Mouse (Mus musculus) midbrain, embryonic 13.5 days (tissue): ENCODE measurements around the gene Slamf1. TPM values are rescaled to one million over a fixed set of nuclear protein-coding genes. Genes with fewer than 3 reads are reported as not detected.
"Not testable (repeated sequence)": the region's sequence is repeated elsewhere in the genome, so short reads cannot be mapped to it uniquely, and the experiment has no call there.

ENCODE experiments used
- ATAC-seq: fragments of 200-750 bp; cut with Nextera tagmentation; 2 replicates; pipeline ENCODE4 v1.8.0; 2017; ENCODE audit warnings: mild to moderate bottlenecking, moderate TSS enrichment, moderate library complexity
- H3K27ac ChIP-seq: fragments of 300-500 bp; sonication (generic); 2 replicates; pipeline ENCODE4 v1.5.1; 2015; ENCODE audit warnings: inconsistent platforms, mild to moderate bottlenecking, moderate library complexity
- H3K27me3 ChIP-seq: fragments of 300-500 bp; sonication (generic); 2 replicates; pipeline ENCODE4 v1.6.1; 2015; ENCODE audit warnings: mild to moderate bottlenecking, inconsistent platforms
- H3K36me3 ChIP-seq: fragments of 300-500 bp; sonication (generic); 2 replicates; pipeline ENCODE4 v1.6.1; 2015; ENCODE audit warnings: mild to moderate bottlenecking, inconsistent platforms
- H3K4me1 ChIP-seq: fragments of 300-500 bp; sonication (generic); replicated peaks from 2 replicates; pipeline ENCODE4 v1.6.1; 2015; ENCODE audit warnings: inconsistent platforms
- H3K4me2 ChIP-seq: fragments of 300-500 bp; sonication (generic); replicated peaks from 2 replicates; pipeline ENCODE4 v1.6.1; 2015; ENCODE audit warnings: moderate library complexity, mild to moderate bottlenecking, inconsistent platforms
- H3K4me3 ChIP-seq: fragments of 300-500 bp; sonication (generic); replicated peaks from 2 replicates; pipeline ENCODE4 v1.5.1; 2015; ENCODE audit warnings: mild to moderate bottlenecking, inconsistent platforms
- H3K9ac ChIP-seq: fragments of 300-500 bp; sonication (generic); replicated peaks from 2 replicates; pipeline ENCODE4 v1.6.1; 2015; ENCODE audit warnings: mild to moderate bottlenecking, inconsistent platforms
- H3K9me3 ChIP-seq: fragments of 300-500 bp; sonication (generic); 2 replicates; pipeline ENCODE4 v1.6.1; 2016; ENCODE audit warnings: mild to moderate bottlenecking, inconsistent platforms
- WGBS: fragments of 180-500 bp; shearing (Covaris S2); methylation state at CpG from one replicate; pipeline ENCODE4 v1.1.7; 2015; 5-methylcytosine and 5-hydroxymethylcytosine counted together
- polyA plus RNA-seq: library from polyadenylated mRNA; unstranded; fragments of >200 nt; fragmentation: Nextera tagmentation; extraction: Ambion mirVana; gene quantifications from 2 replicates; pipeline ENCODE4 v1.2.1, GENCODE M21; 2015

The Slamf1 gene
- polyA plus RNA-seq, 1 experiment from 2014 or later: 0.22 TPM

- Histone ChIP-seq H3K4me1 (no peaks in the 10 kb centered on the region), H3K4me3 (no peak overlapping the region), H3K36me3 (no peaks in the 10 kb centered on the region), H3K27me3 (no peaks in the 10 kb centered on the region), H3K4me2 (no peak overlapping the region), H3K27ac (no peak overlapping the region), H3K9me3 (no peaks in the 10 kb centered on the region), H3K9ac (no peak overlapping the region)
- no peak for ATAC-seq
- 86% methylated on average over 5 of the region's 5 CpGs for WGBS
These were observed 15.5 kb downstream of the Slamf1 start for GRCm38 (mm10) chr1:171782287-171782915.

- WGBS: 97% methylated on average over 1 of the region's 1 CpGs
- no peak overlapping the region for H3K4me3 ChIP-seq
- no peaks in the 10 kb centered on the region for H3K4me1 ChIP-seq
- ATAC-seq: no peak
- H3K9ac ChIP-seq: no peak overlapping the region
- no peaks in the 10 kb centered on the region for H3K36me3 ChIP-seq
- no peaks in the 10 kb centered on the region for H3K9me3 ChIP-seq
- no peaks in the 10 kb centered on the region for H3K27me3 ChIP-seq
- H3K27ac ChIP-seq: no peak overlapping the region
- H3K4me2 ChIP-seq: no peak overlapping the region
These were observed 18.9 kb downstream of the Slamf1 start for GRCm38 (mm10) chr1:171785871-171786270.

- H3K36me3 ChIP-seq: no peaks in the 10 kb centered on the region
- WGBS: 68% methylated on average over 6 of the region's 6 CpGs
These were observed 20.5 kb downstream of the Slamf1 start for GRCm38 (mm10) chr1:171787281-171788015.

GRCm38 (mm10) chr1:171788461-171789283 is 21.7 kb downstream of the Slamf1 start:
- Histone ChIP-seq H3K27ac (no peak overlapping the region), H3K4me2 (no peak overlapping the region), H3K9ac (no peak overlapping the region), H3K27me3 (no peaks in the 10 kb centered on the region), H3K36me3 (no peaks in the 10 kb centered on the region), H3K9me3 (no peaks in the 10 kb centered on the region), H3K4me3 (no peak overlapping the region), H3K4me1 (no peaks in the 10 kb centered on the region)
- no peak for ATAC-seq
- 93% methylated on average over 12 of the region's 12 CpGs for WGBS

More at GRCm38 (mm10) chr1:171787281-171788015, 20.5 kb downstream of the Slamf1 start:
- H3K4me3 ChIP-seq: no peak overlapping the region
- no peak overlapping the region for H3K9ac ChIP-seq
- H3K4me1 ChIP-seq: no peaks in the 10 kb centered on the region
- no peak for ATAC-seq
- H3K4me2 ChIP-seq: no peak overlapping the region
- no peak overlapping the region for H3K27ac ChIP-seq
- H3K27me3 ChIP-seq: no peaks in the 10 kb centered on the region
- no peaks in the 10 kb centered on the region for H3K9me3 ChIP-seq

- no peak for ATAC-seq
- no peaks in the 10 kb centered on the region for H3K27me3 ChIP-seq
- 77% methylated on average over 3 of the region's 3 CpGs for WGBS
- H3K9me3 ChIP-seq: no peaks in the 10 kb centered on the region
- H3K4me3 ChIP-seq: no peak overlapping the region
- no peak overlapping the region for H3K27ac ChIP-seq
- no peak overlapping the region for H3K4me2 ChIP-seq
- H3K36me3 ChIP-seq: no peaks in the 10 kb centered on the region
- no peak overlapping the region for H3K9ac ChIP-seq
- H3K4me1 ChIP-seq: no peaks in the 10 kb centered on the region
These were observed 22.5 kb downstream of the Slamf1 start for GRCm38 (mm10) chr1:171789407-171789806.

- H3K4me1 ChIP-seq: no peaks in the 10 kb centered on the region
- no peaks in the 10 kb centered on the region for H3K27me3 ChIP-seq
- no peaks in the 10 kb centered on the region for H3K36me3 ChIP-seq
- no peak overlapping the region for H3K4me3 ChIP-seq
- no peak overlapping the region for H3K27ac ChIP-seq
- H3K9me3 ChIP-seq: no peaks in the 10 kb centered on the region
- no peak overlapping the region for H3K9ac ChIP-seq
- WGBS: 92% methylated on average over 3 of the region's 3 CpGs
- no peak overlapping the region for H3K4me2 ChIP-seq
- no peak for ATAC-seq
These were observed 24.6 kb downstream of the Slamf1 start for GRCm38 (mm10) chr1:171791491-171791890.

GRCm38 (mm10) chr1:171796185-171796584 is 29.3 kb downstream of the Slamf1 start:
- 66% methylated on average over 2 of the region's 2 CpGs for WGBS
- no peak for ATAC-seq

GRCm38 (mm10) chr1:171797840-171798239 is 30.9 kb downstream of the Slamf1 start:
- Histone ChIP-seq H3K9me3 (no peaks in the 10 kb centered on the region), H3K36me3 (no peaks in the 10 kb centered on the region), H3K27ac (no peak overlapping the region), H3K4me1 (no peaks in the 10 kb centered on the region), H3K4me3 (no peak overlapping the region), H3K9ac (no peak overlapping the region), H3K27me3 (no peaks in the 10 kb centered on the region), H3K4me2 (no peak overlapping the region)
- no peak for ATAC-seq
- 62% methylated on average over 1 of the region's 1 CpGs for WGBS

More at GRCm38 (mm10) chr1:171796185-171796584, 29.3 kb downstream of the Slamf1 start:
- Histone ChIP-seq H3K4me2 (no peak overlapping the region), H3K4me3 (no peak overlapping the region), H3K9me3 (no peaks in the 10 kb centered on the region), H3K4me1 (no peaks in the 10 kb centered on the region), H3K36me3 (no peaks in the 10 kb centered on the region), H3K27ac (no peak overlapping the region), H3K9ac (no peak overlapping the region), H3K27me3 (no peaks in the 10 kb centered on the region)

- Histone ChIP-seq H3K27me3 (no peaks in the 10 kb centered on the region), H3K9ac (no peak overlapping the region), H3K36me3 (no peaks in the 10 kb centered on the region), H3K4me1 (no peaks in the 10 kb centered on the region), H3K4me2 (no peak overlapping the region), H3K4me3 (no peak overlapping the region), H3K27ac (no peak overlapping the region), H3K9me3 (no peaks in the 10 kb centered on the region)
- no peak for ATAC-seq
- WGBS: 80% methylated on average over 4 of the region's 4 CpGs
These were observed 32.7 kb downstream of the Slamf1 start for GRCm38 (mm10) chr1:171799648-171800047.

GRCm38 (mm10) chr1:171811048-171811447 is 44.1 kb downstream of the Slamf1 start:
- not testable (repeated sequence) for H3K4me2 ChIP-seq, H3K27me3 ChIP-seq, H3K4me3 ChIP-seq, H3K36me3 ChIP-seq, H3K9ac ChIP-seq, ATAC-seq, H3K9me3 ChIP-seq, H3K4me1 ChIP-seq, H3K27ac ChIP-seq
- 81% methylated on average over 1 of the region's 1 CpGs for WGBS

GRCm38 (mm10) chr1:171815545-171816439 is 48.9 kb downstream of the Slamf1 start:
- Histone ChIP-seq H3K36me3 (no peaks in the 10 kb centered on the region), H3K9ac (no peak overlapping the region), H3K9me3 (no peaks in the 10 kb centered on the region), H3K4me3 (no peak overlapping the region), H3K27ac (no peak overlapping the region), H3K4me2 (no peak overlapping the region), H3K27me3 (no peaks in the 10 kb centered on the region), H3K4me1 (no peaks in the 10 kb centered on the region)
- ATAC-seq: peak; percentile 99
- WGBS: 14% methylated on average over 8 of the region's 8 CpGs
